Mouse (Mus musculus): ENCODE measurements around the gene Rspry1.

The Rspry1 gene

DNA sequence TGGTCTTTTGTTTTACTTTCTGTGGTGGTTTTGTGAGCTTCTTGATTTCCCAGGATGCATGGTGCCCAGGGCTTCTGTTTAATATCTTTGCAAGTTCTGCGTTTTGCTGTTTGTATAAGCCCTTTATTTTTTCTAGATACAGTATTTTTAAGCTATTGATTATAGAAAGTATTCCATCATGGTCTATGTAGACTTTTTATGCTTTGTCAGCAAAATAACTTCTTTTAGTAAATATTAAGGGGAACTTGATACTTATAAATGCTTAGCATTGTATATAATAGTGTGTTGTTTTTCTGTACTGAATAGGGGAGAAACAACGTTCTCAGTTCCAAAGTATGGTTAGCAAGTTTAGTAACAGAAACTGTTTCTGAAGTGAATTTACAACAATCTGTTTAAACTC lies 2.3 kb downstream of the Rspry1 start:
- no peak for DNase-seq

DNA sequence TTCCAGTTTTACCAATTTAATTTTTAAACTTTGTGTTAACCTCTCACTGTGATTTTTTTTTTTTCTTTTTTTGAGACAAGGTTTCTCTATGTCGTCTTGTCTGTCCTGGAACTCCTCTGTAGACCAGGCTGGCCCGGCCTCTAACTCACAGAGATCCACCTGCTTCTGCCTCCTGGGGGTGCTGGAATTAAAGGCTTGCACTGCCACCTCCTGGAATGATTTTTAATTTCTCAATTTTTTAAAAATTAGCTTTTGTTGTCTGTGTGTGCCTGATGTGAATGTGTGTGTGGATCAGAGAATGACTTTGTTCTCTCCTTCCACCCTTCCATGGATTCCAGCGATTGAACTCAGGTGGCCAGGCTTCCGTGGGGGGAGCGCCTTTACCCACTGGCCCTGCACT lies 5.3 kb downstream of the Rspry1 start:
- DNase-seq = no peak

DNA sequence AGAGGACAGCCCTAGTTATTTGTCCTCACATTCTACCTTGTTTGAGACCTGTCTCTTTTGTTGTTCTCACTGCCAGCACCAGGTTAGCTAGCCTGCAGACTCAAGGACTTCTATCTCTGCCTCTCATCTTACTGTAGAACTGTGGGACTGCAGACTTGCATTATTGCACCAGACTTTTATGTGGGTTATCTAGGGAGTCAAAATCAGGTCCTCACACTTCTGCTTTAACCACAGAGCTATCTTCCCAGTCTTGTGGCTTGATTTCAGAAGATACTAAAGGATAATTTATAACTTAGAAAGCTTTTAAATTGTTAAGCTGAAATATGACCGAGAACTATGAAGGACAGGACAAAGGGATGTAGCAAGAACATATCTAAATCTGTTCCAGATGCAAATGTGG lies 23.1 kb downstream of the Rspry1 start:
- DNase-seq = no peak

DNA sequence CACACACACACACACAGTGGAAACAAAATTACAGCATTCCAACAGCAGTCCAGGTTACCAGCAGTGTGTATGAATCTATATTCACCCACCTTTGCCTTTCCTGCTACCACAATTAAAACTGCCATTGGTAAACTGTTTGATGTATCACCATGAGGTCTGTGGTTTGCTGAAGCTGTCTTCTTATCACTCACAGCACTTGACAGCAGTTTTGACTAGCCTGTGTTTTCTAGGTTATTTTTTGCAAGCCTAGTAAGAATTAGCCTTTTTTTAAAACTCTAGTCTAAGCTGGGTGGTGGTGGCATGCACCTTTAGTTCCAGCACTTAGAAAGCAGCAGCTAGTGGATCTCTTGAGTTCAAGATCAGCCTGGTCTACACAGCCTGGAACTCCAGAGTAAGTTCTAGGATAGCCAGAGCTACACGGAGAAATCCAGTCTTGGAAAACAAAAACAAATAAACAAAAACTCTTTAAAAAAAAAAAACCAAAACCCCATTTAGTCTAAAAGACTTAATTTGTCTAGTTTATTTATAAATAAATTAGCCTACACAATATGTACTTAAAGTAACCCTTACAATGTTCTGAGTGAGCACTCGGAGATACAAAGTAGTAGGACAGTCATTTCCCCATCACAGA lies 31.9 kb downstream of the Rspry1 start:
- no peak for DNase-seq

DNA sequence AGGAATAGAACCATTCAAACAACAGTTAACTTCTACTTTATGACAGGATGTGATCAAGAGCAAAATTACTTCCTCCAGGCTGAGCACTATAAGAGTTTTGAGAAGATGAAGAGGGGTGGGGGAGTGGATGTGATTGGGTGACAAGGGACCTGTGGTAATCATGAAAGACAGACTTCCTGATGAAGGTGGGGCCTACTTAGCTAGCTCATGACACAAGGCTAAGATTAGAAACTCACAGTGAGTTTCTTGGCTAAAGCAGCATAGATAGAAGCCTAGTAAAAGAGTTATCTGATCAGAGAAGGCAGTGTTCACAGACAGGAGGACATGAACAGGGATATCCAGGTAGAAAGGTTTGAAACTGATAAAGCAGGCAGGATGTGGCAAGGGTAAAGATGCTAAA lies 32.5 kb downstream of the Rspry1 start:
- no peak for DNase-seq

DNA sequence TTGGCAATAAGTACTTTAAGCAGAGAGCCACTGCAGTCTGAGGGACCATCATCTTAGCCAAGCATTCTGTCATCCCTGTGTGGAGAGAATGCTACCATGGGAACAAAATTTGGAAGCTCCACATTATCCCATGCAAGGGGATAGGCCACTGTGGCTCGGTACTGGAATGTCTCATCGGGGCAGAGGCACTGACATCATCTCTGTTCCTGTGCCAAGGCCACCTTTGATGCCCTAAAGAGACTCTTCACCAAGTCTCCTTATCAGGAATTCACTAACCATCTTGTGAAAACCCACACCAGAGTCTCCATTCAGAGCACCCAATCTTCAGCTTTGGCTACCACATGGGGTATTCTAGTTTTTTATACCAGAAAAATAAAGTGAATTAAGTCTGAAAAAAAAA lies 39.4 kb downstream of the Rspry1 start:
- no peak for DNase-seq

DNA sequence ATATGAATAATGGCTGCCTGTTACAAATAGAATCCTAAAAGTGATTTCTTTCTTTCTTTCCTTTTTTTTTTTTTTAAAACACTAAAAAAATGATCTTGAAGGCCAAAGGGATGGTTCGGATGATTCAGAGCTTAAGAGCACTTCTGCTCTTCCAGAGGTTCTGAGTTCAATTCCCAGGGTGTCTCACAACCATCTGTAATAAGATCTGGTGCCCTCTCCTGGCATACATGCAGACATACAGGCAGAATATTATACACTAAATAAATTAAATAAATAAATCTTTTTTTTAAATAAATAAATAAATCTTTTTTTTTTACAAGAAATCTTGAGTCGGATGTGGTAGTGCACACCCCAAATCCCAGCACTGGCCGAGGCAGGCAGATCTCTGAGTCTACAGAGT lies 40.2 kb downstream of the Rspry1 start:
- no peak for DNase-seq

DNA sequence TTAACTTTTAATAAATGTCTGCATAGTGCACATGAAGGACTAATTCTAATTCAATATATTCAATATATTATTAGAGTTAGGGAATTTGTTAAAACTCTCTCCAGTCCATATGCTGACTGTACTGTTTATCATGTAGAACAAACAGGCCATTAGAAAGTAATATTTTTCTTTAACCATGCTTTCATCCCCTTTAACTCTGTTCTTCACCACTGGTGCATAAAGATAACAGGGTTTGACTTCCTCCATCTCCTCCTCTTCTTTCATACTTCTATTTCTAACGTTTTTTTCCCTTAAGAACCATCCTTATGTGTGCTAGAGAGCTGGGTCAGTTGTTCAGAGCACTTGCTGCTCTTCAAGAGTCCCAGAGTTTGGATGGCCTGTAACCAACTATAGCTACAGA lies 43.5 kb downstream of the Rspry1 start:
- DNase-seq = no peak

DNA sequence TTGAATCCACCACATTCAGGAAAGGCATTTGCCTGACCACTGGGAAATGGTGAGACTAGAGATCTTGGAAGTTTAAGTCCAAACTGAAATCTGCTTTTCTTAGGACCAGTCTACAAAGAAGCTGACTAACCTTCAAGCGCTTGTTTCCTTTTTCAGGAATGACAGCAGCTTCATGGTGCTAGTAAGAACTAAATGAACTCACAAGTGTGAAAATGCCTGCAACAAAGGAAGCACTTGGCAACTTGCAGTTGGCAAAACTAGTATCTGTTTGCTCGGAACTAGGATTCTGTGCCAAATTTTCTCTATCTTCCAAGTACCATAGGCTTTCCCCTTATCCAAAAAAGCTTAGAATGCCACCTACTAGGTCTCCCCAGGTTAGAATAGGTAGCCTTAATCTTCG lies 44.4 kb downstream of the Rspry1 start:
- no peak for DNase-seq

DNA sequence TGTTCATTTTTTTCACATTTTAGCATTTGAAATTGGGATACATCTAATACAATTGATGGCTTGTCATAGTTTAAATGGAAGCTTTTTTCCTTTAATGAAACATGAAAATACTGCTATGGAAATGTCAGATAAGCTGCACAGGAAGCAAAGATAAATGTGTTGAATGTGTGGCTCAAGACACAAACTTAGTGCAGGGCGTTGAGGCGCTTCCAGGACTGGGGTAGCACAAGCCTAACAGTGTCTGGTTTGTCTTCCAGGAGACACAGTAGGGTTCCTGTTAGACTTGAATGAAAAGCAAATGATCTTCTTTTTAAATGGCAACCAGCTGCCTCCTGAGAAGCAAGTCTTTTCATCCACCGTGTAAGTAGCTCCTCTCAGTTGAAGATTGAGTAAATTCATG lies 47.8 kb downstream of the Rspry1 start:
- DNase-seq = no peak

DNA sequence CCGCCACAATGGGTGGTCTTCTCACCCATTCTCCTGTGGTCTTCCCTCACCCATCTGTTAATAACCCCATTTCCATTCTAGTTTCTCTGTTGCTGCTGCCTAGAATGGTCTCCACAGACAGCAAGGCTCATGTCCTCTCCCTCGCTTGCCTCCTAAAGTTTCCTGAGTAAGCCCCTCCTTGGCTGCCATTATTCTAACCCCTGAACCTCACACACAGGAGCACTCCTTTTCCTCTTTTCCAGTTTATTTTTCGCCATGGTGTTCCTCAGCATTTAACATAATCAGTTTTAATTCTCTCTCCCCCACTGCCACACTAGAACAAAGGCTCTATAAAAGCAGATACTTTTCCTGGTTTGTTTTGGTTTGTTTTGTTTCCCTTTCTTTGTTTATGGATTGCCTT lies 51.2 kb downstream of the Rspry1 start:
- DNase-seq = no peak

DNA sequence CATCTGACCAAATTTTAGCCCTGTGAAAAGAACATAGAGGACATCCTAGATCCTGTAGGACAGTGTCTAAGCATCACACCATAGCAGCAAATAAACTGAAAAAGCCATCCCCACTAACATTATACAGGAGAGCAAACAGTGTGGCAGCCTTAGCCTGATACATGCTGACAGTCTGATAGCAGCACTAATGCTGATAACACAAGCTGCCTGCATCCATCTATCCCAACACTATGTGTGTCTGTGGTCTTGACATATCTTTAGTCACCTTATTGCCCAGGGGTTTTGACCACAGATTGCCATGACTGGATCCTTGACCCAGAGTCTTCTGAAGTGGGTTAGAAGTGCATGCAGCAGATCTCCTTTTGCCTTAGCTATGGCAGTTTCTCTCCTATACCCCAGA lies 53.3 kb downstream of the Rspry1 start:
- no peak for DNase-seq

DNA sequence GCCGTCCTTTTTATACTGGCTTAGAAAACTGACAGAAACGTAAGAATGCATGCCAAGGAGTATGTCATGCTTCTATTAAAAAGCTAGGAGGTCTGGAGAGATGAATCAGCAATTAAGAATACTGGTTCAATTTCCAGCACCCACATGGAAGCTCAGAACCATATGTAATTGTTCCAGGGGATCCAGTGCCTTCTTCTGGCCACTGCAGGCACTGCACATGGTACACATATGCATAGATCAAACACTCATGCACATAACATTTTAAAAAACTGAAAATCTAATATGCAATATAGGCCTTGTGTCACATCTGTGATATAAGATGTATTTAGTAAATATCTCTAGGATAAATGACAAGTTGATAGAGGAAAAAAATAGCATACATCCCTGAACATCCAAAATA lies 56.3 kb downstream of the Rspry1 start:
- no peak for DNase-seq

DNA sequence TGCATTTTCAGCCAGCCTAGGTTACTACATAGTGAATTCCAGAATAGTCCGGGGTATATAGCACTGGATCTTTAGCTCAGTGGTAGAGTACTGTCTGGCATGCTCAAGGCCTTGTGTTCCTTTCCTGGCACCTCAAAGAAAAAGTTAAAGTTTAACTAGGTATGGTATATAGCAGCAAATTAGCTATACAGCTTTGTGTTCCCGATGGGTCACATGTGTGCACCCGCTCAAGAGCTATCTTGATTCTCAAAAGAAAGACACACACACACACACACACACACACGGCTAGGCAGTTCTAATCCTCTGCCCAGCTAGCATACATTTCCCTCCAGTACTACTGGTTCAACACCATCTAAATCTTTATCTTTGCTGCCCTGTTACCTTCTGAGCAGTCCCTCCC lies 58.7 kb downstream of the Rspry1 start:
- DNase-seq = no peak

DNA sequence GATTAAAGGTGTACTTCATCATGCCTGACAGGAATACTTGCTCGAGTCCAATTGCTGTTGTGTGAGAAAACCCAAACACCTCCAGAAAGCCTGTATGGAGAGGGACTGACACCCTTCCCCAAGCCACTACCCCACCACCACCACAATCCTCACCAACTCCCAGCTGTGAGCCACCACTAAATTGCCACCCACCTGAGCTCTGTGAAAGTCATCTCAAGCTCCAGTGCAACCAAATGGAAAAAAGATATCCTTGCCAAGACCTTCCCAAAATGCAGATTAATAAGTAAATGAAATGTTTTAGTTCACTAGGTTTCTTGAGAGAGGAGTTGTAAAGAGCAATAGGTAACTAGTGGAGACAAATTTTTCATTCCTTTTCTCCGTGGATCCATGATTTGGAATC lies 63.0 kb downstream of the Rspry1 start:
- DNase-seq = no peak

DNA sequence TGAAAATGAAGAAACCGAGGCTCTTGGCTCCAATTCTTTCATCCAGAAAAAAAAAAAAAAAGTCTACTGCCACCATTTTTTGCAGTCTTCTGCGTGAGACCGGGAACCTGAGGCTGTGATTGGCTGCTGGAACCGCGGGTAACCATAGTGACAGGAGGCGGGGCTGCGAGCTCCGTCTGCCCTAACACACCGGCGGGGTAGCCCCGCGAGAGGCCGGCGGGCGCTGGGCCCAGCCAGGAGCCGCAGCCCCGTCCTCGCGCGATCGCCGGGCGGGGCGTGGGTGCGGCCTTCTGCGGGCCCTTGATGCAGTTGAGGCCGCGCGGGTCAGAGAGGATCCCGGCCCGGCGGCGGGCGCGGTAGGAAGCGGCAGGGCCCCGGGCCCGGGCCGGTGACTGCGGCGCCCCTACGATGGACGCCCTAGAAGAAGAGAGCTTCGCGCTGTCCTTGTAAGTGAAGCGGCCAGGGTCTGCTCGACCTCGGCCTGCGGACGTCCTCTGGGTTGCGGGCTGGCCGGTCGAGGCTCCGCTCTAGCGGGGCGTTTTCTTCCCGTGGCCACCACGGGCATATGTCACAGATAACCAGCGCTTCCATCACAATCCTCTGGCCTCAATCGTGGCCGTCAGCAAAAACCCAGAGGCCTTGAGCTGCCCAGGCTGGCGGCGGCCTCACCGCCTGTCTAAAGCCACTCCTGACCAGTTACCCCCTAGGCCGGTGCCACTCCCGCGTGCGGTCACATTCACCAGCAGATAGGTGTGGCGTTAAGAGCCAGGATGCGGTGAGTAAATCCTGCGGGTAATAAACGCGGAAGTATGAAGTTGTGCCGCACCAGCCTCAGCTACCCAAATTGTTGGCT lies 64.9 kb downstream of the Rspry1 start, which contains the start of gene Arl2bp:
Gene Arl2bp, plus strand, starts transcription at position 145 of the 853 bp plus-strand sequence.
- peak; percentile 94 for DNase-seq

DNA sequence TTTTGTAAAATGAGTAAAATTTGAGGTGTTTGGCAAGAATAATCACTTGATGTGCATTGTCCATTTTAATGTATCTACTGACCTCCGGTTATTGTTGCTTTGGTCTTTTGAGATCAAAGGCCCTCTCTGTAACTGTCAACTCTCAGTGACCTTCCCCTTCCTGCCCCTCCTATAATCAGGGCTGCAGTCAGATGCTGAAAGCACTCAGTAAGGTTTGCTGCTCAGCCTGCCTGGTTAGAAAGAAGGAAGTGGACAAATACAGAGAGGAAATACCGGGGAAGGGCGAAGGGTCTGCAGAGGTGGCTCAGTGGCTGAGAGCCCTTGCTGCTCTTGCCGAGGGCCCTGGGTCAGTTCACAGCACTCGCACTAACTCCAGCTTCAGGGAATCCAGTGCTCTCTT lies 72.6 kb downstream of the Rspry1 start:
- DNase-seq = peak; percentile 35

DNA sequence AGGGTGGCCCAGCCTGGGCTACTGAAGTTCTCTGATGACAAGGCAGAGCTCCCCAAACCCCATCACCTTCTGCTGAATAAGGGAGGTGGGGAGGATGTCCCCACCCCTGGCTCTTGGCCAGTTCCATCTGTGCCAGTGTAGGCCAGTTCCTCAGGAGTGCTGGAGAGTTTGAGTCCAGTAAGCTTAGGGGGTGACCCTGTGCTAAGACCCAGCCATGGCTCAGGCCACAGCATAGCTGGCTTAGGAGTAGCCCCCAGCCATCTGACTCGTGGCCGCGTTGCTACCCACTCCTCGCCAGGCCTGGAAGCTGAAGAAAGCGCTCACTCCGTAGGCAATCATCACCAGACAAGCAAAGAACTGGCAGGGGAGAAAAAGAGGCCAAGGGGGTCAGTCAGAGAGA lies 74.2 kb downstream of the Rspry1 start:
- DNase-seq = no peak

DNA sequence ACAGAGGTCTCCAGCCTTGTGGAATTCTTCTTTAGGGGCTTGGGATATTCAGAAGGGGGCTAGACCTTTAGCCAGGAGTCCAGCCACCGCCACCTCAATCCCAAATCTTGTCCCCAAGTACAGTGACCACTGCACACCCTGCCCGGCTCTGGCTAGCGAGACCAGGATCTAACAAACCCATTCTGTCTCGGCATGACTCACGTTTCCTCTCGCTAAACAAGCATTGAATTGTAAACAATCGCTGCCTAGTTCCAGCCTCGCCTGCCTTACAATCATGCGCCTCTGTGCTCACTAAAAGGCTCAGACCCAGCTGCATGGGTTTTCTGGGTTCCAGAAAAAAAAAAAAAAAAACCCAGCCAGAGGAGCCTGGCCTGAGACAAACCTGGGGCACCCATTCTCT lies 76.8 kb downstream of the Rspry1 start:
- peak; percentile 67 for DNase-seq

DNA sequence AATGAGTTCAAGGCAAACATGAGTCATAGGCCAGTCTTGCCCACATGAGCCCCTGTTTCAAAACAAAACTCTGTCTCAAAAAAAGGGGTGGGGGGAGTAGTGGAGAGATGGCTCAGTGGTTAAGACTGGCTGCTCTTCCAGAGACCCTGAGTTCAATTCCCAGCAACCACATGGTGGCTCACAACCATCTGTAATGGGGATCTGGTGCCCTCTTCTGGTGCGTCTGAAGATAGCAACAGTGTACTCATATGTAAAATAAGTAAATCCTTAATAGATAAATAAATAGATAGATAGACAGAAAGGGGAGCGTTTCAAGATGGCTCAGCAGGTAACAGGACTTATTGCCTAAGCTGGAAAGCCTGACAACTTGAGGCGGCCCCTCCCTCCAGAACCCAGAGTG lies 78.7 kb downstream of the Rspry1 start:
- no peak for DNase-seq

DNA sequence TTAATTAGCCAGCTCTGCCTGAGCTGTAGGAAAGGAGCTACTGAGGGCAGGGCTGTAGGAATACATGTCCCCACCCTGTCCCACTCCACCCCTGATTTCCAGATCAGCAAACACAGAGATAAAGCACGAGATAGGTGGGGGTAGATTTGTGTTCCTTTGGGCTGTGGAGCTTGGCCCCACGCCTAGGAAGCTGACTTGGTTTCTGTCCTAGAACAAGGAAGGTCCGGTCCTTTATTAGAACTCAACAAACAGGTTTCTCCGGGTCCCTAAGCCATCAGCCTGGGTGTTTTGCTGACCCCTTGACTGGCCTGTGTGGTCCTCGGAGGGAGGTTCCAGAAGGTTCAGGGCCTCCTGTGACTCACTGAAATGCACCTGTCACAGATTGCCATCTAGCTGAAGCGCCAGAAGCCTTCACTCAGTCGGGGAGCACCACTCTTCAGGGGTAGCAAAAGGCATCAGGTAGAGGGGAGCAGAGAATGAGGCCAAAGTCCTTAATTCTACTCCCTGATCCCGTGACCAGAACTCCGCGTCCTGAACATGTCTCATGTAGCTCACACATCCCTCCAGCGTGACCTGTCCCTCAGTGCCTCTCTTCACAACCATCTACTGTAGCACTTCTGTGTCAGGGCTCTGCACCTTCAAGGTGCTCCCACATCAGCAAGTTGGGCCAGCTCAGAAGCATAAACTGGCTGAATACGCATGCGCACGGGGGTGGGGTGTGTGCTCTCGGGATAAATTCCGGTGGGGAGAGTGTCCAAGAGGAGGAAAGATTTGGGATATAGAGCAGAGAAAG lies 81.2 kb downstream of the Rspry1 start:
- peak; percentile 73 for DNase-seq

DNA sequence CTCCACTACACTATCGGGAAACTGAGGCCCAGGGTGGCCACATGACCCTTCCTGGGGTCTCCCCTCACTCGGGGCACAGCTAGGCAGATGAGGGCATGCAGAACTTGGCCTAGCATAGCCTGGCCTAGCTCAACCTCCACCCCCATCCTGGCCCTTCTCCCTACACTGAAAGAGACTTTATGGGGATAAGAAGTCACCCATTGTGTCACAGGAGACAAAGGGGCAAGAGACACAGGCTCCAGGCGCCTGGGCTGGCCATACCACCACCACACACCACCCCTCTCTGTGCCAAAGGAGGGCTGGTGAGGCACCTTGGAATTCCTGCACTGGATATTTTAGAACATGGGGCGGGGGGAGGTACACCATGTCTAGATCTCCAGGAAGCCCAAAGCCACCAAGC lies 82.5 kb downstream of the Rspry1 start:
- no peak for DNase-seq

DNA sequence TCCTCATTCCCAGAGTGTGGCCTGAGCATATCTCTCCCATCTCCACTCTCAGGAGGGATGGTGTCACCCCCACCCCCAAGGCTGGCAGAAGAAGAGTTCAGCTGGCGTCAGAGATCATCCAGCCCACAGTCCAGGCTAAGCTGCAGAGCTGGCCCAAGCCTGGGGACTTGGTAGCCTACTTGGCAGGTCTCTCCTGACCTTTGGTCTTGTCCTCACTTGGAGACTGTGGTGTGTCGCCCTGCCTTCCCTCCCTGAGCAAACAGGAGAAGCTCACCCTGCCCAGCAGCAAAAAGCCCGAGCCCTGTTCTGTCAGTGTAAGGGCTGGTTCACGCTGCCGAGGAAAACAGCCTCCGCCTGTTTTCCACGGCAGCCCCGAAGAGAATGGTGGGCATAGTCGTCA lies 84.2 kb downstream of the Rspry1 start:
- no peak for DNase-seq

DNA sequence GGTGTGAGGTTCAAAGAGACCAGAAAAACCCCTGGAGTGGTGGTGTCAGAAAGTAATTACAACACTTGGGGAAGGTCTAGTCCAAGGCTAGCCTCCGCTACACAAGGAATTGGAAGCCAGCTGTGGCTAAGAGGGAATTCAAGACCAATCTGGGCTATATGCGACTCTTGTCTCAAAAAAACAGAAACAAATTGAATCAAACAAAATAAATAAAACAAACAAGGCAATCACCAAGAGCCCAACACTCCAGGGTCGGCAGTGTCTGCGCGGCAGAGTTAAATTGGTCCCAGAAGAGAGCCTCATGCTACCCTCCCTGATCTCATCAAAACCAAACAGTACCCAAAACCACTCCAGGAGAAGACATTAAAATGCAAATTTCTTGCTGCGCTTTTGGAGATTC lies 93.0 kb downstream of the Rspry1 start:
- no peak for DNase-seq

All from lung, postnatal 14 days (tissue).